Mouse (Mus musculus) midbrain, embryonic 13.5 days (tissue): ENCODE measurements around the gene Nkap. TPM values are rescaled to one million over a fixed set of nuclear protein-coding genes. Genes with fewer than 3 reads are reported as not detected.
"Not testable (repeated sequence)": the region's sequence is repeated elsewhere in the genome, so short reads cannot be mapped to it uniquely, and the experiment has no call there.

Experiments used
- ATAC-seq: fragments of 200-750 bp; cut with Nextera tagmentation; 2 replicates; pipeline ENCODE4 v1.8.0; 2017; ENCODE audit warnings: mild to moderate bottlenecking, moderate TSS enrichment, moderate library complexity
- H3K27ac ChIP-seq: fragments of 300-500 bp; sonication (generic); 2 replicates; pipeline ENCODE4 v1.5.1; 2015; ENCODE audit warnings: inconsistent platforms, mild to moderate bottlenecking, moderate library complexity
- H3K27me3 ChIP-seq: fragments of 300-500 bp; sonication (generic); 2 replicates; pipeline ENCODE4 v1.6.1; 2015; ENCODE audit warnings: mild to moderate bottlenecking, inconsistent platforms
- H3K36me3 ChIP-seq: fragments of 300-500 bp; sonication (generic); 2 replicates; pipeline ENCODE4 v1.6.1; 2015; ENCODE audit warnings: mild to moderate bottlenecking, inconsistent platforms
- H3K4me1 ChIP-seq: fragments of 300-500 bp; sonication (generic); replicated peaks from 2 replicates; pipeline ENCODE4 v1.6.1; 2015; ENCODE audit warnings: inconsistent platforms
- H3K4me2 ChIP-seq: fragments of 300-500 bp; sonication (generic); replicated peaks from 2 replicates; pipeline ENCODE4 v1.6.1; 2015; ENCODE audit warnings: moderate library complexity, mild to moderate bottlenecking, inconsistent platforms
- H3K4me3 ChIP-seq: fragments of 300-500 bp; sonication (generic); replicated peaks from 2 replicates; pipeline ENCODE4 v1.5.1; 2015; ENCODE audit warnings: mild to moderate bottlenecking, inconsistent platforms
- H3K9ac ChIP-seq: fragments of 300-500 bp; sonication (generic); replicated peaks from 2 replicates; pipeline ENCODE4 v1.6.1; 2015; ENCODE audit warnings: mild to moderate bottlenecking, inconsistent platforms
- H3K9me3 ChIP-seq: fragments of 300-500 bp; sonication (generic); 2 replicates; pipeline ENCODE4 v1.6.1; 2016; ENCODE audit warnings: mild to moderate bottlenecking, inconsistent platforms
- WGBS: fragments of 180-500 bp; shearing (Covaris S2); methylation state at CpG from one replicate; pipeline ENCODE4 v1.1.7; 2015; 5-methylcytosine and 5-hydroxymethylcytosine counted together
- polyA plus RNA-seq: library from polyadenylated mRNA; unstranded; fragments of >200 nt; fragmentation: Nextera tagmentation; extraction: Ambion mirVana; gene quantifications from 2 replicates; pipeline ENCODE4 v1.2.1, GENCODE M21; 2015

Gene Nkap
- polyA plus RNA-seq, 1 experiment from 2014 or later = 23.7 TPM

GRCm38 (mm10) chrX:37109526-37110192 lies 16.9 kb upstream of the Nkap start:
- peak; percentile 92 for ATAC-seq
- no peaks in the 10 kb centered on the region for H3K9me3 ChIP-seq
- peak overlapping the region; percentile 59 for H3K4me2 ChIP-seq
- H3K4me1 ChIP-seq = 0 out of 2 replicates have a peak, but pooled peaks cover 6% of the 10 kb centered on the region
- peak overlapping the region; percentile 83 for H3K27ac ChIP-seq
- no peaks in the 10 kb centered on the region for H3K27me3 ChIP-seq
- H3K9ac ChIP-seq = peak overlapping the region; percentile 71
- WGBS = 20% methylated on average over 26 of the region's 27 CpGs
- peak overlapping the region; percentile 53 for H3K4me3 ChIP-seq
- no peaks in the 10 kb centered on the region; the same call in 1 of the 2 replicates for H3K36me3 ChIP-seq

- Histone ChIP-seq H3K4me1 (0 out of 2 replicates have a peak, but pooled peaks cover 6% of the 10 kb centered on the region), H3K27me3 (no peaks in the 10 kb centered on the region), H3K9ac (peak within 1 kb of the TSS; percentile 71), H3K36me3 (no peaks in the 10 kb centered on the region; the same call in 1 of the 2 replicates), H3K4me2 (peak within 1 kb of the TSS; percentile 59), H3K4me3 (peak within 1 kb of the TSS; percentile 53), H3K9me3 (no peaks in the 10 kb centered on the region), H3K27ac (peak within 1 kb of the TSS; percentile 83)
- 30% methylated on average over 30 of the region's 30 CpGs for WGBS
- peak; percentile 98 for ATAC-seq
Measured at GRCm38 (mm10) chrX:37110193-37110880, 16.3 kb upstream of the Nkap start, which contains the start of gene Upf3b. Upf3b (minus strand) TSS chrX:37110322.

GRCm38 (mm10) chrX:37110881-37111193 lies 15.8 kb upstream of the Nkap start:
- WGBS = 77% methylated on average over 4 of the region's 4 CpGs

GRCm38 (mm10) chrX:37117085-37117484 lies 9.5 kb upstream of the Nkap start:
- Histone ChIP-seq H3K36me3 (no peaks in the 10 kb centered on the region), H3K4me3 (no peak overlapping the region), H3K4me1 (no peaks in the 10 kb centered on the region), H3K4me2 (no peak overlapping the region), H3K9me3 (no peaks in the 10 kb centered on the region), H3K27ac (no peak overlapping the region), H3K27me3 (no peaks in the 10 kb centered on the region), H3K9ac (no peak overlapping the region)
- no peak for ATAC-seq
- no CpG with 5 or more reads among the region's 5 CpGs for WGBS

More at GRCm38 (mm10) chrX:37110881-37111193, 15.8 kb upstream of the Nkap start:
- no peaks in the 10 kb centered on the region; the same call in 1 of the 2 replicates for H3K36me3 ChIP-seq
- no peak overlapping the region for H3K4me3 ChIP-seq
- H3K27ac ChIP-seq = no peak overlapping the region
- H3K9me3 ChIP-seq = no peaks in the 10 kb centered on the region
- no peak overlapping the region for H3K9ac ChIP-seq
- H3K4me1 ChIP-seq = 0 out of 2 replicates have a peak, but pooled peaks cover 6% of the 10 kb centered on the region
- ATAC-seq = no peak
- H3K4me2 ChIP-seq = no peak overlapping the region
- no peaks in the 10 kb centered on the region for H3K27me3 ChIP-seq

- Histone ChIP-seq H3K4me1 (no peaks in the 10 kb centered on the region), H3K27me3 (no peaks in the 10 kb centered on the region), H3K9me3 (no peaks in the 10 kb centered on the region), H3K27ac (no peak overlapping the region), H3K36me3 (no peaks in the 10 kb centered on the region), H3K4me2 (no peak overlapping the region), H3K4me3 (no peak overlapping the region), H3K9ac (no peak overlapping the region)
- no peak for ATAC-seq
- 62% methylated on average over 3 of the region's 3 CpGs for WGBS
Measured at GRCm38 (mm10) chrX:37119585-37119984, 7.0 kb upstream of the Nkap start.

GRCm38 (mm10) chrX:37120212-37120611 lies 6.4 kb upstream of the Nkap start:
- no peak overlapping the region for H3K4me3 ChIP-seq
- no peaks in the 10 kb centered on the region for H3K4me1 ChIP-seq
- no peak overlapping the region for H3K9ac ChIP-seq
- H3K4me2 ChIP-seq = no peak overlapping the region
- ATAC-seq = no peak
- no peak overlapping the region for H3K27ac ChIP-seq
- no peaks in the 10 kb centered on the region for H3K9me3 ChIP-seq
- WGBS = 68% methylated on average over 5 of the region's 5 CpGs
- no peaks in the 10 kb centered on the region for H3K27me3 ChIP-seq
- H3K36me3 ChIP-seq = no peaks in the 10 kb centered on the region

GRCm38 (mm10) chrX:37125511-37125910 lies 1.1 kb upstream of the Nkap start:
- WGBS = 96% methylated on average over 5 of the region's 7 CpGs

GRCm38 (mm10) chrX:37141732-37142131 lies 15.1 kb downstream of the Nkap start:
- Histone ChIP-seq H3K4me1 (no peaks in the 10 kb centered on the region), H3K27me3 (no peaks in the 10 kb centered on the region), H3K36me3 (peaks cover 32% of the 10 kb centered on the region), H3K9ac (no peak overlapping the region), H3K4me3 (no peak overlapping the region), H3K4me2 (no peak overlapping the region), H3K27ac (no peak overlapping the region), H3K9me3 (no peaks in the 10 kb centered on the region)
- 94% methylated on average over 3 of the region's 3 CpGs for WGBS
- no peak for ATAC-seq

More at GRCm38 (mm10) chrX:37125511-37125910, 1.1 kb upstream of the Nkap start:
- H3K27me3 ChIP-seq = no peaks in the 10 kb centered on the region
- H3K4me3 ChIP-seq = no peak overlapping the region
- H3K4me1 ChIP-seq = peaks cover 12% of the 10 kb centered on the region
- H3K27ac ChIP-seq = no peak overlapping the region
- H3K9ac ChIP-seq = no peak overlapping the region
- no peaks in the 10 kb centered on the region for H3K9me3 ChIP-seq
- no peak overlapping the region for H3K4me2 ChIP-seq
- no peak for ATAC-seq
- no peaks in the 10 kb centered on the region for H3K36me3 ChIP-seq

- H3K36me3 ChIP-seq = peaks cover 15% of the 10 kb centered on the region
- H3K4me3 ChIP-seq, H3K4me1 ChIP-seq, H3K27ac ChIP-seq, H3K9ac ChIP-seq, H3K27me3 ChIP-seq, H3K9me3 ChIP-seq, ATAC-seq, H3K4me2 ChIP-seq: not testable (repeated sequence)
- 45% methylated on average over 2 of the region's 4 CpGs for WGBS
Measured at GRCm38 (mm10) chrX:37144498-37144897, 17.9 kb downstream of the Nkap start.

- 91% methylated on average over 2 of the region's 2 CpGs for WGBS
- no peaks in the 10 kb centered on the region for H3K9me3 ChIP-seq
- no peak overlapping the region for H3K4me3 ChIP-seq
Measured at GRCm38 (mm10) chrX:37144954-37145353, 18.4 kb downstream of the Nkap start.

GRCm38 (mm10) chrX:37157839-37158238 lies 31.2 kb downstream of the Nkap start:
- no peak overlapping the region for H3K4me2 ChIP-seq
- H3K9ac ChIP-seq = no peak overlapping the region
- no peak overlapping the region for H3K27ac ChIP-seq
- no peak overlapping the region for H3K4me3 ChIP-seq
- ATAC-seq = no peak
- 57% methylated on average over 4 of the region's 4 CpGs for WGBS
- no peaks in the 10 kb centered on the region for H3K27me3 ChIP-seq
- H3K4me1 ChIP-seq = no peaks in the 10 kb centered on the region
- peaks cover 9% of the 10 kb centered on the region for H3K36me3 ChIP-seq
- no peaks in the 10 kb centered on the region for H3K9me3 ChIP-seq

More at GRCm38 (mm10) chrX:37144954-37145353, 18.4 kb downstream of the Nkap start:
- no peak for ATAC-seq
- Histone ChIP-seq H3K4me2 (no peak overlapping the region), H3K27ac (no peak overlapping the region), H3K27me3 (no peaks in the 10 kb centered on the region), H3K36me3 (peaks cover 15% of the 10 kb centered on the region), H3K4me1 (no peaks in the 10 kb centered on the region), H3K9ac (no peak overlapping the region)

GRCm38 (mm10) chrX:37161169-37161568 lies 34.6 kb downstream of the Nkap start:
- H3K9me3 ChIP-seq = no peaks in the 10 kb centered on the region
- H3K27ac ChIP-seq = no peak overlapping the region
- no peak overlapping the region for H3K9ac ChIP-seq
- H3K4me3 ChIP-seq = no peak overlapping the region
- H3K4me1 ChIP-seq = no peaks in the 10 kb centered on the region
- H3K27me3 ChIP-seq = no peaks in the 10 kb centered on the region
- H3K4me2 ChIP-seq = no peak overlapping the region
- ATAC-seq = no peak
- WGBS = 83% methylated on average over 10 of the region's 10 CpGs
- no peaks in the 10 kb centered on the region for H3K36me3 ChIP-seq
